Mouse (Mus musculus): Measurements from ENCODE around the gene Stx4a. TPM values are rescaled to one million over a fixed set of nuclear protein-coding genes. Genes with fewer than 3 reads are reported as not detected.
A peak's percentile ranks its signal among the peaks of the same experiment; 100 is the strongest.

Gene Stx4a
- total RNA-seq, 1 experiment: 20.9 TPM

DNA sequence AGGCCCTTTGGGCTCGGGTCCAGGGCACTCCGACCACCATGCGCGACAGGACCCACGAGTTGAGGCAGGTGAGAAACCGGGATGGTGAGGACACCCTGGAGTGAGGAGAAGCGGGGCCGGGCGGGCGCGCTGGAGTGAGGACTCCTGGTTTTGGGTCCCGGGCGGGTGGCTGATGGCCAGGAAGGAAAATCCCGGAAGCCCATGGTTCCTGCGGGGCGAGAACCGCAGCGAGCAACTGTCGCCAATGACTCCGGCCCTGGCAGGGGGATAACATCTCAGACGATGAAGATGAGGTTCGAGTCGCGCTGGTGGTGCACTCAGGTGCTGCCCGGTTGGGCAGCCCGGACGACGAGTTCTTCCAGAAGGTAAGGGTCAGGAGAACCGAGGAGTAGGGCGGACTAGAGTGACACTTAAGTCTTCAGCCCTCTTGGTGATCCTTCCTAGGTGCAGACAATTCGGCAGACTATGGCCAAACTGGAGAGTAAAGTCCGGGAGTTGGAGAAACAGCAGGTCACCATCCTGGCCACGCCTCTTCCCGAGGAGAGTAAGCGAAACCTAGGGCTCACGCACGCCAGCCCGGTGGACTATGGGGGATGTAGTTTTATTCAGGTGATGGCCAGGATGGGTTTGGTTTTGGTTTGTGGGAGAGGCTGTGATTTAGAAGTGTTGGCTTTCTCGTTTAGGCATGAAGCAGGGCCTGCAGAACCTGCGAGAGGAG, 18.1 kb downstream of the Stx4a start:
- Histone ChIP-seq H3K36me3 (ENCODE audit: control insufficient read depth, insufficient read depth, low read length, poor library complexity, severe bottlenecking) (peaks cover 11% of the 10 kb centered on the region; the same call in 1 of the 2 replicates), H3K4me3 (ENCODE audit: insufficient read depth in 1 of 2, low read depth in 1 of 2, low read length in 2 of 2, poor library complexity in 1 of 2, severe bottlenecking in 1 of 2) (peak overlapping the region; percentile 77 to 88), H3K4me1 (ENCODE audit: control insufficient read depth in 2 of 2, insufficient read depth in 2 of 2, low read length in 2 of 2, poor library complexity in 1 of 2) (peaks cover 0 to 3% of the 10 kb centered on the region in 2 experiments; a peak in 2 of 4 replicates), H3K27ac (ENCODE audit: insufficient read depth, low read depth, low read length, poor library complexity, severe bottlenecking) (peak overlapping the region; percentile 26), H3K9me3 (ENCODE audit: control insufficient read depth, insufficient read depth, low read depth, low read length) (no peaks in the 10 kb centered on the region), H3K9ac (ENCODE audit: insufficient read depth, low read depth, low read length, poor library complexity, severe bottlenecking) (peak overlapping the region; percentile 85)
- DNase-seq (ENCODE audit: low read depth, low spot score): peak; percentile 75
- TF ChIP-seq ZC3H11A (IDR thresholded peaks at IDR 0.05; ENCODE audit: borderline replicate concordance, low read depth, low read length): no peak
- TF ChIP-seq HCFC1 (IDR thresholded peaks at IDR 0.05; ENCODE audit: borderline replicate concordance, insufficient read depth, low read length): peak; percentile 95
- TF ChIP-seq MAFK (IDR thresholded peaks at IDR 0.05; ENCODE audit: insufficient read depth, low read depth, low read length): no peak
- TF ChIP-seq CHD2 (IDR thresholded peaks at IDR 0.05; ENCODE audit: low read depth, low read length): no peak
- no peak for TF ChIP-seq ZNF384 (IDR thresholded peaks at IDR 0.05; ENCODE audit: low read depth, low read length)
- in situ Hi-C loops (cut with MboI; ENCODE audit: low sequenced_read_pairs in 2 of 2, unreplicated experiment in 2 of 2): no loop called here

DNA sequence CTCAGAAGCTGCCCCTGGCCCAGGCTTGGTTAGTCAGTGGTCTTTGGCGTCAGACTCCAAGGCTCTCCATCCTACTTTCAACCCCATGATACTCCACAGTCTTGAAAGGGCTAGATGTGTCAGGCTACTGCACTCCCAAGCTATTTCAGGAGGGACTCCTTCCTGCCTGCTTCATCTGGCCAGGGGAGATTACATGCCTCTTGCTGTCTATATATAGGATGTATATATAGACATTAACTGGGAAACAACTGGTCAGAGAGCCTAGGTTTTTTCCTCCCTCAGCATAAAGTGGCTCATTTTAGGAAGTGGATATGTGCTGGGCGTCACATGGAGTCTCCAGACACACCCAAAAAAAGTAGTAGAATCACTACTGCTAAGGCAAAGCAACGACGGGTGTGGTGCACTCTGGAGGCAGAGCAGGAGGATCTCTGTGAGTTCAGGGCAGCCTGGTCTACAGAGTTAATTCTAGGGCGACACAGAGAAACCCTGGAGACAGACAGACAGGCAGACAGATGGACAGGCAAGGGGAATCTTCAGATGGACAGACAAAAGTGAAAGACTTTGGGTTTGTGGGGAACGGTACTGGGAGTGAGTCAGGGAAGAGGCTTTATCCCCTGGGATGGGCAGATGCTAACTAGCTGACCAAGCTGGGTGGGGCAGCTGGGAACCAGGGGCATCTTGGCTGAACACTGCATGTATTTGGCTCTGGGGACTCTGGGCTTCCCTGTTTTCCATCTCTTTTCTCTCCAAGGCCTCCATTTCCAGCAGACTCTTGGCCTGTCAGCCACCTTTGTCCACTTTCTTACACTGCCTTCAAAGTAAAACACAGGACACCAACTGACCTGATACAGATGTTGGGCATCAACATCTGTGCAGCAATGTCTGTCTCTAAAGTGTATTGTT, 26.1 kb downstream of the Stx4a start:
- Histone ChIP-seq H3K27ac (ENCODE audit: insufficient read depth, low read depth, low read length, poor library complexity, severe bottlenecking) (no peak overlapping the region), H3K4me1 (ENCODE audit: control insufficient read depth in 2 of 2, insufficient read depth in 2 of 2, low read length in 2 of 2, poor library complexity in 1 of 2) (peaks cover 0 to 6% of the 10 kb centered on the region in 2 experiments; a peak in 2 of 4 replicates), H3K4me3 (ENCODE audit: insufficient read depth in 1 of 2, low read depth in 1 of 2, low read length in 2 of 2, poor library complexity in 1 of 2, severe bottlenecking in 1 of 2) (no peak overlapping the region), H3K36me3 (ENCODE audit: control insufficient read depth, insufficient read depth, low read length, poor library complexity, severe bottlenecking) (peaks cover 18% of the 10 kb centered on the region; the same call in 1 of the 2 replicates), H3K9me3 (ENCODE audit: control insufficient read depth, insufficient read depth, low read depth, low read length) (no peaks in the 10 kb centered on the region), H3K9ac (ENCODE audit: insufficient read depth, low read depth, low read length, poor library complexity, severe bottlenecking) (no peak overlapping the region)
- DNase-seq (ENCODE audit: low read depth, low spot score): no peak
- TF ChIP-seq ZC3H11A (IDR thresholded peaks at IDR 0.05; ENCODE audit: borderline replicate concordance, low read depth, low read length) (no peak), HCFC1 (IDR thresholded peaks at IDR 0.05; ENCODE audit: borderline replicate concordance, insufficient read depth, low read length) (no peak), MAFK (IDR thresholded peaks at IDR 0.05; ENCODE audit: insufficient read depth, low read depth, low read length) (no peak), CHD2 (IDR thresholded peaks at IDR 0.05; ENCODE audit: low read depth, low read length) (no peak), ZNF384 (IDR thresholded peaks at IDR 0.05; ENCODE audit: low read depth, low read length) (no peak)
- in situ Hi-C loops (cut with MboI; ENCODE audit: low sequenced_read_pairs in 2 of 2, unreplicated experiment in 2 of 2): no loop called here

DNA sequence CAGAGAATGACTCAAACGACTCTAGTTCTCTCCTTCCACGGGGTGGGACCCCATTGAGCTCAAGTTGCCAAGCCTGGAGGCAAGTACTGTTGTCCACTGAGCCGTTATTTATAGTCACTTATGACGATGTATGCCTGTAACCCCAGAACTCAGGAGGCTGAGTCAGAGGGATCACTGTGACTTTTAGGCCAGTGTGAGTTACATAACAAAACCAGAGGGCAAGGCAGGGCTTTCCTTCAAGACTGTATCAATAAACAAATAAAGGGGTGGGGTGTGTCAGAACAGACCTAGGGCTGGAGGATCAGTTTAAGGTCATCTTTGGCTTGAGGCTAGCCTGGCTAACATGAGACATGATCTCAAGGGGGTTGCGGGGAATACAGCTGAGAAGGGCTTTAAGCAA, 26.8 kb downstream of the Stx4a start:
- H3K9me3 ChIP-seq (ENCODE audit: control insufficient read depth, insufficient read depth, low read depth, low read length): no peaks in the 10 kb centered on the region
- DNase-seq (ENCODE audit: low read depth, low spot score): no peak
- peaks cover 16% of the 10 kb centered on the region; the same call in 1 of the 2 replicates for H3K36me3 ChIP-seq (ENCODE audit: control insufficient read depth, insufficient read depth, low read length, poor library complexity, severe bottlenecking)
- peaks cover 0 to 6% of the 10 kb centered on the region in 2 experiments; a peak in 2 of 4 replicates for H3K4me1 ChIP-seq (ENCODE audit: control insufficient read depth in 2 of 2, insufficient read depth in 2 of 2, low read length in 2 of 2, poor library complexity in 1 of 2)
- no peak overlapping the region for H3K9ac ChIP-seq (ENCODE audit: insufficient read depth, low read depth, low read length, poor library complexity, severe bottlenecking)
- in situ Hi-C loops (cut with MboI; ENCODE audit: low sequenced_read_pairs in 2 of 2, unreplicated experiment in 2 of 2): no loop called here
- H3K27ac ChIP-seq (ENCODE audit: insufficient read depth, low read depth, low read length, poor library complexity, severe bottlenecking): no peak overlapping the region
- TF ChIP-seq ZNF384 (IDR thresholded peaks at IDR 0.05; ENCODE audit: low read depth, low read length): no peak
- TF ChIP-seq MAFK (IDR thresholded peaks at IDR 0.05; ENCODE audit: insufficient read depth, low read depth, low read length): no peak
- no peak for TF ChIP-seq HCFC1 (IDR thresholded peaks at IDR 0.05; ENCODE audit: borderline replicate concordance, insufficient read depth, low read length)
- TF ChIP-seq ZC3H11A (IDR thresholded peaks at IDR 0.05; ENCODE audit: borderline replicate concordance, low read depth, low read length): no peak
- no peak for TF ChIP-seq CHD2 (IDR thresholded peaks at IDR 0.05; ENCODE audit: low read depth, low read length)
- no peak overlapping the region for H3K4me3 ChIP-seq (ENCODE audit: insufficient read depth in 1 of 2, low read depth in 1 of 2, low read length in 2 of 2, poor library complexity in 1 of 2, severe bottlenecking in 1 of 2)

DNA sequence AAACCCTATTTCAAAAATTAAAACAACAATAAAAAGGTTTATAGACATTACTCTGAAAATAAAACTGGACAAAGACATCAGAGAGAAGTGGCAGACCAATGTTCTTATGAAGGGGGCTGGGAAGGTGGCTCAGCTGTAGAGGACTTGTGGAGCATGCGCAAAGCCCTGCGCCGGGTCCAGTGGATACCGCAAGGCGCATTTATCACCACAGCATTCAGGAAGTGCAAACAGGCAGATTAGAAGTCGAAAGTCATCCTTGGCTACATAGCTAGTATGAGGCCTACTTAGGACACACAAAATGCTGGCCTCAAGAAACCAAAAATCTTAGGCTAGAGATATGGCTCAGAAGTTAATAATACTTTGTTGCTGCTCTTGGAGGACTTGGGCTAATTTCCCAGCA, 34.2 kb downstream of the Stx4a start:
- Histone ChIP-seq H3K9ac (ENCODE audit: insufficient read depth, low read depth, low read length, poor library complexity, severe bottlenecking) (no peak overlapping the region), H3K27ac (ENCODE audit: insufficient read depth, low read depth, low read length, poor library complexity, severe bottlenecking) (no peak overlapping the region), H3K9me3 (ENCODE audit: control insufficient read depth, insufficient read depth, low read depth, low read length) (no peaks in the 10 kb centered on the region), H3K4me1 (ENCODE audit: control insufficient read depth in 2 of 2, insufficient read depth in 2 of 2, low read length in 2 of 2, poor library complexity in 1 of 2) (peaks cover 0 to 6% of the 10 kb centered on the region in 2 experiments; a peak in 1 of 4 replicates), H3K4me3 (ENCODE audit: insufficient read depth in 1 of 2, low read depth in 1 of 2, low read length in 2 of 2, poor library complexity in 1 of 2, severe bottlenecking in 1 of 2) (no peak overlapping the region), H3K36me3 (ENCODE audit: control insufficient read depth, insufficient read depth, low read length, poor library complexity, severe bottlenecking) (no peaks in the 10 kb centered on the region)
- DNase-seq (ENCODE audit: low read depth, low spot score): no peak
- TF ChIP-seq CHD2 (IDR thresholded peaks at IDR 0.05; ENCODE audit: low read depth, low read length) (no peak), ZNF384 (IDR thresholded peaks at IDR 0.05; ENCODE audit: low read depth, low read length) (no peak), MAFK (IDR thresholded peaks at IDR 0.05; ENCODE audit: insufficient read depth, low read depth, low read length) (no peak), HCFC1 (IDR thresholded peaks at IDR 0.05; ENCODE audit: borderline replicate concordance, insufficient read depth, low read length) (no peak), ZC3H11A (IDR thresholded peaks at IDR 0.05; ENCODE audit: borderline replicate concordance, low read depth, low read length) (no peak)
- in situ Hi-C loops (cut with MboI; ENCODE audit: low sequenced_read_pairs in 2 of 2, unreplicated experiment in 2 of 2): no loop called here

Data from ES-E14 (cell line).